Mouse (Mus musculus) frontal cortex, adult 2 months (tissue): ENCODE data around the gene Ndufs2. TPM values are rescaled to one million over a fixed set of nuclear protein-coding genes. Genes with fewer than 3 reads are reported as not detected.

Experiments used
- DNase-seq, 2 experiments: peaks; one replicate each; pipeline ENCODE4 v3.0.0; 2022; ENCODE audit warnings: low spot score in 1 of 2; ENCODE audit errors: extremely low spot score in 1 of 2
- polyA plus RNA-seq: library from polyadenylated mRNA; depleted of rRNA; stranded (reverse); fragments of >200 nt; gene quantifications from 2 replicates; pipeline ENCODE4 v1.2.3, GENCODE M21; 2012; rRNA removed

Gene Ndufs2
- polyA plus RNA-seq = 212 and 225 TPM in 2 replicates

GRCm38 (mm10) chr1:171250680-171251593 lies at the start of gene Ndufs2:
Ndufs2 (minus strand) TSS chr1:171251388.
- DNase-seq = no peak

- no peak for DNase-seq
These were observed 47.0 kb upstream of the Ndufs2 start for GRCm38 (mm10) chr1:171298226-171298625.

GRCm38 (mm10) chr1:171295063-171295402 lies 43.8 kb upstream of the Ndufs2 start:
- no peak for DNase-seq

- peak; percentile 68 to 86 for DNase-seq
These were observed 43.3 kb upstream of the Ndufs2 start, which contains the start of gene Ufc1 for GRCm38 (mm10) chr1:171294298-171295062. Ufc1 (minus strand) TSS chr1:171295024.

GRCm38 (mm10) chr1:171293906-171294297 lies 42.7 kb upstream of the Ndufs2 start:
- no peak for DNase-seq

GRCm38 (mm10) chr1:171293351-171293750 lies 42.2 kb upstream of the Ndufs2 start:
- DNase-seq = no peak

GRCm38 (mm10) chr1:171288328-171288727 lies 37.1 kb upstream of the Ndufs2 start:
- DNase-seq = no peak

GRCm38 (mm10) chr1:171287136-171288081 lies 36.2 kb upstream of the Ndufs2 start, which contains the start of gene Usp21:
Usp21 (minus strand) TSS chr1:171287991.
- peak; percentile 87 to 95 for DNase-seq

- no peak for DNase-seq
These were observed 35.3 kb upstream of the Ndufs2 start for GRCm38 (mm10) chr1:171286517-171286916.

GRCm38 (mm10) chr1:171285096-171285892 lies 34.1 kb upstream of the Ndufs2 start:
- DNase-seq = no peak

GRCm38 (mm10) chr1:171284491-171284890 lies 33.3 kb upstream of the Ndufs2 start:
- DNase-seq = no peak

GRCm38 (mm10) chr1:171283188-171284160 lies 32.3 kb upstream of the Ndufs2 start:
- DNase-seq = no peak

GRCm38 (mm10) chr1:171282086-171282805 lies 31.1 kb upstream of the Ndufs2 start:
- DNase-seq = no peak

- peak in 1 of 2 experiments; percentile 86 for DNase-seq
These were observed 30.3 kb upstream of the Ndufs2 start for GRCm38 (mm10) chr1:171281528-171281923.

GRCm38 (mm10) chr1:171280916-171281527 lies 29.8 kb upstream of the Ndufs2 start, which contains the start of gene Ppox:
Ppox (minus strand) TSS chr1:171281186.
- peak; percentile 96 to 97 for DNase-seq

GRCm38 (mm10) chr1:171280250-171280915 lies 29.2 kb upstream of the Ndufs2 start:
- no peak for DNase-seq

GRCm38 (mm10) chr1:171279721-171280120 lies 28.5 kb upstream of the Ndufs2 start:
- no peak for DNase-seq
